Mouse (Mus musculus): ENCODE data around the gene Rab11fip4.

GRCm38 (mm10) chr11:79663570-79663969 lies 72.6 kb downstream of the Rab11fip4 start:
- TF ChIP-seq POLR2A (IDR thresholded peaks at IDR 0.05; ENCODE audit: low read depth, low read length) (no peak), CTCF (IDR thresholded peaks at IDR 0.05; ENCODE audit: borderline replicate concordance, insufficient read depth, low read length) (no peak)

Measured in embryonic fibroblast, embryonic 13.5 days (primary cell).